Mouse (Mus musculus): Measurements from ENCODE around the gene Cox19. TPM values are rescaled to one million over a fixed set of nuclear protein-coding genes. Genes with fewer than 3 reads are reported as not detected.
A peak's percentile ranks its signal among the peaks of the same experiment; 100 is the strongest.

The Cox19 gene
- polyA plus RNA-seq, 1 experiment from 2014 or later = 107 TPM

GRCm38 (mm10) chr5:139323260-139323924, 27.8 kb downstream of the Cox19 start:
- H3K4me1 ChIP-seq (ENCODE audit: control insufficient read depth, insufficient read depth, low read length) = peaks cover 21% of the 10 kb centered on the region
- ATAC-seq (ENCODE audit: insufficient read depth, low FRiP score) = 0 out of 2 replicates have a peak, but pooled peaks have one; percentile 1
- no peaks in the 10 kb centered on the region for H3K36me3 ChIP-seq (ENCODE audit: control insufficient read depth, insufficient read depth, low read length)
- peaks cover 18% of the 10 kb centered on the region for H3K27me3 ChIP-seq (ENCODE audit: control insufficient read depth, insufficient read depth, low read length)
- WGBS = 73% methylated on average over 9 of the region's 9 CpGs
- no peak overlapping the region for H3K27ac ChIP-seq (ENCODE audit: low read length)
- peak overlapping the region; percentile 83 for H3K9ac ChIP-seq (ENCODE audit: low read length)
- H3K4me3 ChIP-seq (replicated peaks; ENCODE audit: low read length) = no peak overlapping the region
- H3K9me3 ChIP-seq (replicated peaks; ENCODE audit: control insufficient read depth, low read length) = no peaks in the 10 kb centered on the region
- H3K4me2 ChIP-seq (ENCODE audit: low read depth, low read length) = peak overlapping the region; percentile 88

DNA sequence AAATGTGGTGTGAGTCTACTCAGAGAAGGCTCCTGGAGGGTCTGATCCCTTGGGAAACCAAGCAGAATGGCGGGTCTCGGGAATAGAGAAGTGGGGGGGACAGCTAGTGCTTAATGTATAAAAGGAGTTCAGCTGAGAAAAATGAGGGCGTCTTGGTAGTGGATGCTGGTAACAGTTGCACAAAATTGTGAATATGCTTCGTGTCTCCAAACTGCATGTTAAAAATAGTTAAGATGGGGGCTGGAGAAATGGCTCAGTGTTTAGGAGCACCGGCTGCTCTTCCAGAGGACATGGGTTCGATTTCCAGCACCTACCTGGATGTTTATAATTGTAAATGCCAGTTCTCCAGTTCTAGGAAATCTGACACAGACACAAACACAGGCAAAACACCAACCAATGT, 29.9 kb downstream of the Cox19 start:
- no peaks in the 10 kb centered on the region for H3K9me3 ChIP-seq (replicated peaks; ENCODE audit: control insufficient read depth, low read length)
- 80% methylated on average over 6 of the region's 6 CpGs for WGBS
- H3K9ac ChIP-seq (ENCODE audit: low read length) = no peak overlapping the region
- H3K27me3 ChIP-seq (ENCODE audit: control insufficient read depth, insufficient read depth, low read length) = peaks cover 18% of the 10 kb centered on the region
- H3K36me3 ChIP-seq (ENCODE audit: control insufficient read depth, insufficient read depth, low read length) = no peaks in the 10 kb centered on the region
- peaks cover 29% of the 10 kb centered on the region for H3K4me1 ChIP-seq (ENCODE audit: control insufficient read depth, insufficient read depth, low read length)
- no peak overlapping the region for H3K27ac ChIP-seq (ENCODE audit: low read length)
- H3K4me2 ChIP-seq (ENCODE audit: low read depth, low read length) = no peak overlapping the region
- ATAC-seq (ENCODE audit: insufficient read depth, low FRiP score) = no peak
- H3K4me3 ChIP-seq (replicated peaks; ENCODE audit: low read length) = no peak overlapping the region

GRCm38 (mm10) chr5:139320424-139320823, 30.8 kb downstream of the Cox19 start:
- H3K4me1 ChIP-seq (ENCODE audit: control insufficient read depth, insufficient read depth, low read length) = peaks cover 25% of the 10 kb centered on the region
- 79% methylated on average over 7 of the region's 7 CpGs for WGBS
- no peaks in the 10 kb centered on the region for H3K36me3 ChIP-seq (ENCODE audit: control insufficient read depth, insufficient read depth, low read length)
- H3K27ac ChIP-seq (ENCODE audit: low read length) = no peak overlapping the region
- H3K4me2 ChIP-seq (ENCODE audit: low read depth, low read length) = no peak overlapping the region
- H3K9me3 ChIP-seq (replicated peaks; ENCODE audit: control insufficient read depth, low read length) = no peaks in the 10 kb centered on the region
- H3K27me3 ChIP-seq (ENCODE audit: control insufficient read depth, insufficient read depth, low read length) = peaks cover 13% of the 10 kb centered on the region
- no peak for ATAC-seq (ENCODE audit: insufficient read depth, low FRiP score)
- H3K4me3 ChIP-seq (replicated peaks; ENCODE audit: low read length) = no peak overlapping the region
- no peak overlapping the region for H3K9ac ChIP-seq (ENCODE audit: low read length)

- no peak for ATAC-seq (ENCODE audit: insufficient read depth, low FRiP score)
- no peaks in the 10 kb centered on the region for H3K36me3 ChIP-seq (ENCODE audit: control insufficient read depth, insufficient read depth, low read length)
- peaks cover 11% of the 10 kb centered on the region; the same call in 1 of the 2 replicates for H3K4me1 ChIP-seq (ENCODE audit: control insufficient read depth, insufficient read depth, low read length)
- H3K27ac ChIP-seq (ENCODE audit: low read length) = peak overlapping the region; percentile 78
- peak overlapping the region; percentile 14; the same call in 1 of the 2 replicates for H3K4me2 ChIP-seq (ENCODE audit: low read depth, low read length)
- H3K27me3 ChIP-seq (ENCODE audit: control insufficient read depth, insufficient read depth, low read length) = no peaks in the 10 kb centered on the region
- no peaks in the 10 kb centered on the region for H3K9me3 ChIP-seq (replicated peaks; ENCODE audit: control insufficient read depth, low read length)
- peak overlapping the region; percentile 3; the same call in 1 of the 2 replicates for H3K9ac ChIP-seq (ENCODE audit: low read length)
- 64% methylated on average over 21 of the region's 21 CpGs for WGBS
- no peak overlapping the region for H3K4me3 ChIP-seq (replicated peaks; ENCODE audit: low read length)
Measured at GRCm38 (mm10) chr5:139317751-139318504, 33.3 kb downstream of the Cox19 start.

GRCm38 (mm10) chr5:139316982-139317675, 34.1 kb downstream of the Cox19 start:
- H3K9ac ChIP-seq (ENCODE audit: low read length) = peak overlapping the region; percentile 3; the same call in 1 of the 2 replicates
- peak overlapping the region; percentile 78 for H3K27ac ChIP-seq (ENCODE audit: low read length)
- WGBS = 60% methylated on average over 6 of the region's 6 CpGs
- H3K27me3 ChIP-seq (ENCODE audit: control insufficient read depth, insufficient read depth, low read length) = no peaks in the 10 kb centered on the region
- peaks cover 11% of the 10 kb centered on the region; the same call in 1 of the 2 replicates for H3K4me1 ChIP-seq (ENCODE audit: control insufficient read depth, insufficient read depth, low read length)
- no peaks in the 10 kb centered on the region for H3K9me3 ChIP-seq (replicated peaks; ENCODE audit: control insufficient read depth, low read length)
- H3K4me2 ChIP-seq (ENCODE audit: low read depth, low read length) = 0 out of 2 replicates have a peak overlapping the region, but pooled peaks have one; percentile 14
- peak; percentile 94 for ATAC-seq (ENCODE audit: insufficient read depth, low FRiP score)
- H3K36me3 ChIP-seq (ENCODE audit: control insufficient read depth, insufficient read depth, low read length) = no peaks in the 10 kb centered on the region
- H3K4me3 ChIP-seq (replicated peaks; ENCODE audit: low read length) = no peak overlapping the region

DNA sequence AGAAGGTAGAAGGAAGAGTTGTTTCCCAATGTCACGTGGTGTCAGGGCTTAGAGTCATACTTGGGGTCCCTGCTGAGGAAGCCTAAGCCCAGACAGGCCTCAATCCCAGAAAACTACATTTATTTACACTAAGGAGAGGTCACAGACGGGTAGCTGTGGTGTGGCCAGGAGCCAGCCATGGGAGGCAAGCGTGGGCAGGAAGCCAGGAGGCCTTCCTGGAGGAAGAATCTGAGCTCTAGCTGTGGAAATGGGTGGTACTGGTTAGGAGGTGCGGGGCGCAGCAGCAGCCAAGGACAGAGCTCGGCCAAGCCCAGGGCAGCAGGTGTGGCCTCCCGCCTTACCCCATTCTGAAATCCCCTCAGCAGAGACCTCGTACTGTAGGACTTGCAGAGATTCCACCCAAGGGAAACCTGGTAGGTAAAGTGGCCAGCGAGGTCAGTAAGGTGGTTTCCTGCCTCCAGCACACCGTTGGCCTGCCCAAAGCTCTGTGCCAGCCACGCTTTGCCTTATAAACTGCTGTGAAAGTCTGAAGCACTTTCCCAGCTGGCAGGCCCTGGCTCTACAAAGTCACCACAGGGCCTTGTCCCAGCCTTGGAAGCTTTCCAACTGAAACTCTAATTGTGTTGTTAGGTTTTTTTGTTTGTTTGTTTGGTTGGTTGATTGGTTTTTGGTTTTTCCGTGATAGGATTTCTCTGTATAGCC, 36.1 kb downstream of the Cox19 start:
- Histone ChIP-seq H3K4me1 (ENCODE audit: control insufficient read depth, insufficient read depth, low read length) (peaks cover 11% of the 10 kb centered on the region; the same call in 1 of the 2 replicates), H3K27me3 (ENCODE audit: control insufficient read depth, insufficient read depth, low read length) (no peaks in the 10 kb centered on the region), H3K27ac (ENCODE audit: low read length) (0 out of 2 replicates have a peak overlapping the region, but pooled peaks have one; percentile 17), H3K4me3 (replicated peaks; ENCODE audit: low read length) (no peak overlapping the region), H3K9ac (ENCODE audit: low read length) (no peak overlapping the region), H3K4me2 (ENCODE audit: low read depth, low read length) (no peak overlapping the region), H3K36me3 (ENCODE audit: control insufficient read depth, insufficient read depth, low read length) (no peaks in the 10 kb centered on the region), H3K9me3 (replicated peaks; ENCODE audit: control insufficient read depth, low read length) (no peaks in the 10 kb centered on the region)
- ATAC-seq (ENCODE audit: insufficient read depth, low FRiP score) = no peak
- WGBS = 76% methylated on average over 12 of the region's 12 CpGs

DNA sequence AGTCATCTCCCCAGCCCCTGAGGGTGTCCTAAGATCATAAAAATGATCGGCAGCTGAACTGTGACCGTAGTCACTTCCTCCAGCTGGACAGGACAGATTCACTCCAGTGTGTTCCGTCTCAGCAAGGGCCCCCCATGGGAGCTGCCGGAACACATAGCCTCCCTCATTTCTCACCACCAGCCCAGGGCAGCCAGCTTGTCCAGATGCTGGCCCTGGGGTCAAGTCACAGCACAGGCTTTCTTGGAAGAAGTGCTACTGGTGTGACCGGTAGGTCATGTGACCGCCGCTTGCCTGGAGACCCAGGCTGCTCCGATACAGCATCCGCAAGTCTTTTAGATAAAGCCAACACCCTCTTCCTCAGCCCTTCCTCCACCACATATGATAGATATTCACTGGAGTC, 37.7 kb downstream of the Cox19 start:
- no peak overlapping the region; the same call in 1 of the 2 replicates for H3K27ac ChIP-seq (ENCODE audit: low read length)
- no peaks in the 10 kb centered on the region for H3K36me3 ChIP-seq (ENCODE audit: control insufficient read depth, insufficient read depth, low read length)
- no peak overlapping the region for H3K9ac ChIP-seq (ENCODE audit: low read length)
- peaks cover 10% of the 10 kb centered on the region; the same call in 1 of the 2 replicates for H3K4me1 ChIP-seq (ENCODE audit: control insufficient read depth, insufficient read depth, low read length)
- no peaks in the 10 kb centered on the region for H3K9me3 ChIP-seq (replicated peaks; ENCODE audit: control insufficient read depth, low read length)
- H3K27me3 ChIP-seq (ENCODE audit: control insufficient read depth, insufficient read depth, low read length) = no peaks in the 10 kb centered on the region
- H3K4me2 ChIP-seq (ENCODE audit: low read depth, low read length) = no peak overlapping the region
- no peak for ATAC-seq (ENCODE audit: insufficient read depth, low FRiP score)
- no peak overlapping the region for H3K4me3 ChIP-seq (replicated peaks; ENCODE audit: low read length)
- WGBS = 74% methylated on average over 9 of the region's 9 CpGs

GRCm38 (mm10) chr5:139311822-139312221, 39.4 kb downstream of the Cox19 start:
- H3K4me1 ChIP-seq (ENCODE audit: control insufficient read depth, insufficient read depth, low read length) = 0 out of 2 replicates have a peak, but pooled peaks cover 3% of the 10 kb centered on the region
- no peaks in the 10 kb centered on the region for H3K9me3 ChIP-seq (replicated peaks; ENCODE audit: control insufficient read depth, low read length)
- H3K27me3 ChIP-seq (ENCODE audit: control insufficient read depth, insufficient read depth, low read length) = no peaks in the 10 kb centered on the region
- no peak overlapping the region for H3K4me3 ChIP-seq (replicated peaks; ENCODE audit: low read length)
- H3K27ac ChIP-seq (ENCODE audit: low read length) = no peak overlapping the region
- no peaks in the 10 kb centered on the region for H3K36me3 ChIP-seq (ENCODE audit: control insufficient read depth, insufficient read depth, low read length)
- no peak overlapping the region for H3K4me2 ChIP-seq (ENCODE audit: low read depth, low read length)
- 83% methylated on average over 9 of the region's 9 CpGs for WGBS
- no peak for ATAC-seq (ENCODE audit: insufficient read depth, low FRiP score)
- H3K9ac ChIP-seq (ENCODE audit: low read length) = no peak overlapping the region

Data from stomach, embryonic 16.5 days (tissue).